Mouse (Mus musculus) lung, embryonic 15.5 days (tissue): ENCODE results near the gene Hnrnph1. TPM values are rescaled to one million over a fixed set of nuclear protein-coding genes. Genes with fewer than 3 reads are reported as not detected.
"Not testable (repeated sequence)": the region's sequence is repeated elsewhere in the genome, so short reads cannot be mapped to it uniquely, and the experiment has no call there.

Experiments used
- ATAC-seq: fragments of 200-750 bp; cut with Nextera tagmentation; 2 replicates; pipeline ENCODE4 v1.8.0; 2017; ENCODE audit warnings: moderate number of reproducible peaks, borderline replicate concordance; ENCODE audit not compliant: low FRiP score, low TSS enrichment; ENCODE audit errors: extremely low read depth
- H3K27ac ChIP-seq: fragments of 300-500 bp; sonication (generic); 2 replicates; pipeline ENCODE4 v1.5.1; 2015; ENCODE audit warnings: moderate library complexity, mild to moderate bottlenecking, inconsistent platforms
- H3K27me3 ChIP-seq: fragments of 300-500 bp; sonication (generic); 2 replicates; pipeline ENCODE4 v1.6.1; 2015; ENCODE audit warnings: inconsistent platforms
- H3K36me3 ChIP-seq: fragments of 300-500 bp; sonication (generic); 2 replicates; pipeline ENCODE4 v1.6.1; 2015; ENCODE audit warnings: inconsistent platforms
- H3K4me1 ChIP-seq: fragments of 300-500 bp; sonication (generic); 2 replicates; pipeline ENCODE4 v1.6.1; 2015; ENCODE audit warnings: inconsistent platforms
- H3K4me2 ChIP-seq: fragments of 300-500 bp; sonication (generic); 2 replicates; pipeline ENCODE4 v1.6.1; 2015; ENCODE audit warnings: inconsistent platforms, mild to moderate bottlenecking, moderate library complexity
- H3K4me3 ChIP-seq: fragments of 300-500 bp; sonication (generic); 2 replicates; pipeline ENCODE4 v1.5.1; 2015; ENCODE audit warnings: mild to moderate bottlenecking, inconsistent platforms
- H3K9ac ChIP-seq: fragments of 300-500 bp; sonication (generic); 2 replicates; pipeline ENCODE4 v1.6.1; 2015; ENCODE audit warnings: inconsistent platforms
- H3K9me3 ChIP-seq: fragments of 300-500 bp; sonication (generic); 2 replicates; pipeline ENCODE4 v1.6.1; 2016; ENCODE audit warnings: inconsistent platforms
- WGBS: fragments of 180-500 bp; shearing (Covaris S2); methylation state at CpG from one replicate; pipeline ENCODE4 v1.1.7; 2015; 5-methylcytosine and 5-hydroxymethylcytosine counted together
- polyA plus RNA-seq: library from polyadenylated mRNA; unstranded; fragments of >200 nt; fragmentation: Nextera tagmentation; extraction: Ambion mirVana; gene quantifications from 2 replicates; pipeline ENCODE4 v1.2.1, GENCODE M21; 2015

Gene Hnrnph1
- polyA plus RNA-seq, 1 experiment from 2014 or later: 489 TPM

DNA sequence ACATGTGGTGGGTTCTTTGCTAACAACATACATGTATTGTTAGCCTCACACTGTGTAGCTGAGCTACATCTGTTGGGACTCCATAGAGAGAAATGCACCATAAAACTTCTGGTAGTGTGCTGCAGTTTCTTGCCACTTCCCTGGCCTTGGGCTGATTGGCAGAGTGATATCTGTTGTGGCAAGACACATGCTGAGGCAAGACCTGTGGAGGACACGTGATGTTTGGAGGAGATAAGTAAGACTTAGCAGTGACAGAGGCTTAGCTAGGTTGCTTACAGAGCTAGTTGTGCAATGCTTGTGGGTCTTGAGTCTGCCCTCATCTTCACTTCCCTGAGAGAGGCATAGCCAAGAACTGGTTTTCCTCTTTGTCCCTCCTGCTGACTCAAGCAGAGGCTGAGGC lies 21.4 kb upstream of the Hnrnph1 start:
- no peak overlapping the region for H3K4me3 ChIP-seq
- H3K4me2 ChIP-seq: no peak overlapping the region
- WGBS: 52% methylated on average over 1 of the region's 1 CpGs
- no peaks in the 10 kb centered on the region for H3K4me1 ChIP-seq
- H3K27ac ChIP-seq: no peak overlapping the region
- H3K9ac ChIP-seq: no peak overlapping the region
- no peaks in the 10 kb centered on the region for H3K9me3 ChIP-seq
- no peak for ATAC-seq
- H3K36me3 ChIP-seq: no peaks in the 10 kb centered on the region
- peaks cover 8% of the 10 kb centered on the region for H3K27me3 ChIP-seq

DNA sequence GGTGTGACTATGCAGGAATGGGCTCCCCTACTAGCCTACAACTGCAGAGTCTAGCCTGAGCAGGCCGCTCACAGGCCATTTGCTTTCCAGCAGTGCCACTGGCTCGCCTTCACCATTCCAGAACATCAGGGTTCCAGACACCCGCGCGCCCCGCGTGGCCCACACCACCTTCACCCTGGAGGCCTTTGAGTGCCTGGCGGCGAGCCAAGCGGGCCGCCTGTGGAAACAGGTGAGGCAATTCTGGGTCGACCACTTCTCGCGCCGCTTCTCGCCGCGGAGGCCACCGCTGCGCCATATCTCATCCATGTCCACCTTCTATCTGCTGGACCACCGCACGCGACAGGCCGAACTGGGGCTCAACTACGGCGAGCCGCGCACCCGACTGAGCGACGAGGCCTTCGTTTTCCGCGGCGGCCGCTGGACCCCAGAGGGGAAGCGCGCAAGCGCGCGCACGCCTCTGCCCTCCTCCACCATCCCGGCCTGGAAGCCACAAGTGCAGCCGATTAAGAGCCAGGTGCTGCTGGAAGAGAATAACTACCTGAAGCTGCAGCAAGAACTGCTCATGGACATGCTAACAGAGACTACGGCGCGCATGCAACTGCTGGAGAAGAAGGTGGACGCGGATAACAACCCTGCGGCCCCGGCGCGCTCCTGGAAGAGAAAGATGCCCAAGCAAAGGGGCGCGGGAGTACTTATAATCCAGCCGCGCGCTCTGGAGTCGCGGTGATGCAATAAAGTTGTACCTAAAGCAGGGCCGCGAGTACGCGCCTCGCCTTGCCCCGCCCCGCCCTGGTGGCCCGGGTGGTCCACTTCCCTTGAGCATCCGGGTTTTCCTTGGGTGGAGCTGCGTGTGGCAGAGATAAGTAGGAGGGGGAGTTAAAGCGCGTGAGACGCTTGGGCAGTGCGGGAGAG lies 17.6 kb upstream of the Hnrnph1 start:
- Histone ChIP-seq H3K4me2 (peak overlapping the region; percentile 96), H3K4me3 (peak overlapping the region; percentile 60)
- 1% methylated on average over 74 of the region's 74 CpGs for WGBS

DNA sequence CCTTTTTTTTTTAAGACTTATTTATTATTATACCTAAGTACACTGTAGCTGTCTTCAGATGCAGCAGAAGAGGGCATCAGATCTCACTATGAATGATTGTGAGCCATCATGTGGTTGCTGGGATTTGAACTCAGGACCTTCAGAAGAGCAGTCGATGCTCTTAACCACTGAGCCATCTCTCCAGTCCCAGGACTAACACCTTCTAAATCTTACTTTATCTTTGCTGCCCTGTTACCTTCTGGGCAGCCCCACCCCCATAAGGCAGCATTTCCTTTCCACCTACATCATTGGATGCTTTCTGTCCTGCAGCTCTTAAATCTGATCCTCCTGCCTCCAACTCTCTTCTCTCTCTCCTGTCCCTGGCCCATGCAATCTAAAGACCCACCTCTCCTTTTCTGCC lies 15.5 kb upstream of the Hnrnph1 start:
- H3K4me2 ChIP-seq, ATAC-seq, H3K36me3 ChIP-seq, H3K27me3 ChIP-seq, H3K4me1 ChIP-seq, H3K9ac ChIP-seq, H3K9me3 ChIP-seq, H3K27ac ChIP-seq, H3K4me3 ChIP-seq: not testable (repeated sequence)
- 72% methylated on average over 1 of the region's 1 CpGs for WGBS

More for the DNA sequence above, 17.6 kb upstream of the Hnrnph1 start:
- Histone ChIP-seq H3K36me3 (no peaks in the 10 kb centered on the region), H3K4me1 (no peaks in the 10 kb centered on the region), H3K27ac (peak overlapping the region; percentile 83), H3K9ac (peak overlapping the region; percentile 40), H3K27me3 (peaks cover 8% of the 10 kb centered on the region), H3K9me3 (no peaks in the 10 kb centered on the region)
- peak; percentile 67 for ATAC-seq

DNA sequence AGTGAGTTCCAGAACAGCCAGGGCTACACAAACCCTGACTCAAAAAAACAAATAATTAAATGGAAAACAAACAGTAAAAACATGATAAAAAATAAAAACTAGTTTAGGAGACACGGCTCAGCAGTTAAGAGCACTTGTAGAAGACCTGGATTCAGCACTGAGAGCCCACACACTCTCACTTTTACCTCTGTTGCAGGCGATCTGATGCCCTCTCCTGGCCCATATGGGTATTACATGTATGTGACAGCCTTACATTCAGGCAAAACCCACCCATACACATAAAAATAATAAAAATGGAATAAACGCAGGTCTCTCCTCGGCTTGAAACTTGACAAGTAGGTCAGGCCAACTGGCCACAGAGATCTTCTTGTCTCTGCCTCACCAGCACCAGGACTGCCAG lies 12.2 kb upstream of the Hnrnph1 start:
- no peak for ATAC-seq
- H3K9me3 ChIP-seq: no peaks in the 10 kb centered on the region
- H3K27ac ChIP-seq: no peak overlapping the region
- no peak overlapping the region for H3K4me3 ChIP-seq
- WGBS: 3% methylated on average over 4 of the region's 4 CpGs
- H3K36me3 ChIP-seq: no peaks in the 10 kb centered on the region
- H3K9ac ChIP-seq: no peak overlapping the region
- H3K4me1 ChIP-seq: no peaks in the 10 kb centered on the region
- no peak overlapping the region for H3K4me2 ChIP-seq
- no peaks in the 10 kb centered on the region for H3K27me3 ChIP-seq

DNA sequence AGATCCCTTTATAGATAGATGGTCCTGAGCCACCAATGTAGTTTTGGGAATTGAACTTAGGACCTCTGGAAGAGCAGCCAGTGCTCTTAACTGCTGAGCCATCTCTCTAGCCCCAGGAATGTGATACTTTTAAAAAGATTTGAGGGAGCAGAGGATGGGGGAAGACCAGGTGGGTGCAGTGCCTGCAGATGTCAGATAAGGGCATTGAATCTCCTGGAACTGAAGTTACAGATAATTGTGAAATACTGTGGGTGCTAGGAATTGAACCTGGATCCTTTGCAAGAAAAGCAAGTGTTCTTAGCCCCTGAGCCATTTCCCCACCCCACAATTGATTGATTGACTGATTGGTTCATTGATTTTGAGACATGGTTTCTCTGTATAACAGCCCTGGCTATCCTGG lies 11.5 kb upstream of the Hnrnph1 start:
- Histone ChIP-seq H3K9me3 (no peaks in the 10 kb centered on the region), H3K36me3 (no peaks in the 10 kb centered on the region), H3K27me3 (no peaks in the 10 kb centered on the region), H3K4me3 (no peak overlapping the region), H3K9ac (no peak overlapping the region), H3K4me2 (no peak overlapping the region), H3K27ac (no peak overlapping the region), H3K4me1 (no peaks in the 10 kb centered on the region)
- ATAC-seq: no peak

DNA sequence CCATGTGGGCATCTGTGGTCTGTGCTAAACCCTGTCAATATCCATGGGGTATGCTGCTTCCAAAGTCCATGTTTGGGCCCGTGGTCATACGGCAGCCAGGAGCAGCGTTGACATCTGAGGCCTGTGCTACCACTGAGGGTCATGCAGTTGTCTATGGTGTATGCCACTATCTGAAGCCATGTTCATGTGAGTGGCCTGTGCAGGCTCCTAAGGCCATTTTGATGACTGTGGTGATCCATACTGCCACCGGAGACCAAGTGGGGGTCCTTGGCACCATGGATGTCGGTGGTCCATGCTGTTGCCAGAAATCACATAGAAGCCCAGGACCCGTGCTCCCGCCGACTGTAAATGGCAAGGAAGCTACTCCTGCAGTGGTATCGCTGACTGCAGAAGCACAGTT lies 9.3 kb upstream of the Hnrnph1 start:
- 88% methylated on average over 9 of the region's 9 CpGs for WGBS
- H3K4me1 ChIP-seq: peaks cover 9% of the 10 kb centered on the region
- H3K36me3 ChIP-seq: no peaks in the 10 kb centered on the region
- H3K4me3 ChIP-seq: no peak overlapping the region
- H3K4me2 ChIP-seq: no peak overlapping the region
- ATAC-seq: no peak
- no peak overlapping the region for H3K9ac ChIP-seq
- no peak overlapping the region for H3K27ac ChIP-seq
- H3K27me3 ChIP-seq: no peaks in the 10 kb centered on the region
- no peaks in the 10 kb centered on the region for H3K9me3 ChIP-seq

DNA sequence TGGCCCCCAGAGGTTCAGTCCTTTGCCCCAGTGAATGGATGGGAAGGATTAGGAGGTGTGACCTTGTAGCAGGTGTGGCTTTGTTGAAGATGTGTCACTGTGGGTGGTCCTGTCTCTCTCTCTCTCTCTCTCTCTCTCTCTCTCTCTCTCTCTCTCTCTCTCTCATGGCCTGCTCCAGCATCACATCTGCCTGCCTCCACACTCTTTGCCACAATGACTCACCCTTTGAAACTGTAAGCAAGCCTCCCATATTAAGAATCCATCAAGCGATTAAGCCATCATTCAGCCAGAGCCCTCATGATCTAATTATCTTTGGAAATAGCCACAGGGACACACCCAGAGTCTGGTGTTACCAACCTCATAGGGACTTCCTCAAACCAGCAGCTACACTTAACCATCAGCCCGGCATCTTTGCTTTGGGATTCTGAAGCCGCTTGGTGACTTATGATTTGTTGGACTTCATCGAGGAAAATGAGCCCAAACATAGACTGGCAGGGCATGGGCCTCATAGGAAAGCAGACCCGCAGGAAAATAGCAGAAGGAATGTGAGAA lies 7.4 kb upstream of the Hnrnph1 start:
- H3K27ac ChIP-seq: no peak overlapping the region

GRCm38 (mm10) chr11:50370969-50371368 lies 5.8 kb upstream of the Hnrnph1 start:
- Histone ChIP-seq H3K9ac (peak overlapping the region; percentile 56; the same call in 1 of the 2 replicates), H3K4me3 (no peak overlapping the region), H3K9me3 (no peaks in the 10 kb centered on the region), H3K4me1 (peaks cover 11% of the 10 kb centered on the region), H3K4me2 (peak overlapping the region; percentile 72), H3K36me3 (no peaks in the 10 kb centered on the region), H3K27ac (no peak overlapping the region), H3K27me3 (no peaks in the 10 kb centered on the region)
- no peak for ATAC-seq
- WGBS: 61% methylated on average over 4 of the region's 4 CpGs

More for the DNA sequence above, 7.4 kb upstream of the Hnrnph1 start:
- H3K9me3 ChIP-seq: no peaks in the 10 kb centered on the region
- 87% methylated on average over 5 of the region's 5 CpGs for WGBS
- H3K27me3 ChIP-seq: no peaks in the 10 kb centered on the region
- peaks cover 9% of the 10 kb centered on the region for H3K4me1 ChIP-seq
- H3K9ac ChIP-seq: no peak overlapping the region
- H3K36me3 ChIP-seq: no peaks in the 10 kb centered on the region
- H3K4me3 ChIP-seq: no peak overlapping the region
- H3K4me2 ChIP-seq: no peak overlapping the region
- ATAC-seq: no peak

- Histone ChIP-seq H3K4me1 (peaks cover 15% of the 10 kb centered on the region), H3K4me2 (peak overlapping the region; percentile 72), H3K9me3 (no peaks in the 10 kb centered on the region), H3K4me3 (peak overlapping the region; percentile 45), H3K9ac (peak overlapping the region; percentile 56), H3K27ac (no peak overlapping the region), H3K27me3 (no peaks in the 10 kb centered on the region), H3K36me3 (no peaks in the 10 kb centered on the region)
- under 1% methylated on average over 18 of the region's 18 CpGs for WGBS
- ATAC-seq: peak; percentile 50; the same call in 1 of the 2 replicates
These were observed 5.4 kb upstream of the Hnrnph1 start for GRCm38 (mm10) chr11:50371399-50371841.

GRCm38 (mm10) chr11:50371911-50372310 lies 4.9 kb upstream of the Hnrnph1 start:
- 95% methylated on average over 1 of the region's 1 CpGs for WGBS

DNA sequence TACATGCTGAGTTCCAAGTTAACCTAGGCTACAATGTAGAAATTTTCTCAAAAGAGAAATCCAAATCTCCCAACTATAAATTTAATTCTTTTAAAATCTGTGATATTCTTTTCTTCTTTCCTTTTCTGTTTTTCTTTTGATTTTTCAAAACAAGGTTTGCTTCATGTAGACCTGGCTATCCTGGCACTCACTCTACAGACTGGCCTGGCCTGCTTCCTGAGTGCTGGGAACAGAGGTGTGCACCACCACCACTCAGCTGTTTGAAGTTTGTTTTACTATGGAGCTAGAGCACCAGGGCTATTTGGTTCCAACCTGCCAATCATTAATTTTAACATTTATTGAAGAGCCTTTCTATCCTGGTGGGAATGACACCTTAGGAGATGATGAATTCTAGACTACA lies 3.7 kb upstream of the Hnrnph1 start:
- no peak for ATAC-seq
- H3K27me3 ChIP-seq: no peaks in the 10 kb centered on the region
- no peak overlapping the region for H3K4me2 ChIP-seq
- H3K36me3 ChIP-seq: no peaks in the 10 kb centered on the region
- H3K27ac ChIP-seq: no peak overlapping the region
- H3K9ac ChIP-seq: no peak overlapping the region
- H3K4me1 ChIP-seq: peaks cover 18% of the 10 kb centered on the region
- no peaks in the 10 kb centered on the region for H3K9me3 ChIP-seq
- no peak overlapping the region for H3K4me3 ChIP-seq

More at GRCm38 (mm10) chr11:50371911-50372310, 4.9 kb upstream of the Hnrnph1 start:
- Histone ChIP-seq H3K4me3 (no peak overlapping the region), H3K27ac (no peak overlapping the region), H3K36me3 (no peaks in the 10 kb centered on the region), H3K9ac (no peak overlapping the region), H3K9me3 (no peaks in the 10 kb centered on the region), H3K27me3 (no peaks in the 10 kb centered on the region), H3K4me2 (no peak overlapping the region), H3K4me1 (peaks cover 18% of the 10 kb centered on the region)
- no peak for ATAC-seq

DNA sequence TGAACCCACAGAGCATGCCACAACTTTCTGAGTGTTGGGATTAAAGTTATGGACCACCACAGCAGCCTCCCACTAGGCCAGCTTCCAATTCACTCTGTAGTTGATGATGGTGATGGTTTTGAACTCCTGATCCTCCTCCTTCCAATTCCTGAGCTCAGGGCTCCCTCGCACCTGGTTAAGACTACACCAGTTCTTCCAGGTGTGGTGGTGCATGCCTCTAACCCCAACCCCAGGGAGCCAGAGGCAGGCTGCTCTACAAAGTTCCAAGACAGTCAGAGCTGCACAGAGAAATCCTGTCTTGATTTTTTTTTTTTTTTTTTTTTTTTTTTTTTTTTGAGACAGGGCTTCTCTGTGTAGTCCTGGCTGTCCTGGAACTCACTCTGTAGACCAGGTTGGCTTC lies 3.2 kb upstream of the Hnrnph1 start:
- ATAC-seq: no peak
- Histone ChIP-seq H3K9me3 (no peaks in the 10 kb centered on the region), H3K4me1 (peaks cover 18% of the 10 kb centered on the region), H3K4me3 (no peak overlapping the region), H3K4me2 (no peak overlapping the region), H3K27me3 (no peaks in the 10 kb centered on the region), H3K27ac (no peak overlapping the region), H3K36me3 (no peaks in the 10 kb centered on the region), H3K9ac (no peak overlapping the region)
- WGBS: 95% methylated on average over 1 of the region's 1 CpGs
